Mouse (Mus musculus) forebrain, embryonic 13.5 days (tissue): ENCODE data around the gene Limd2. TPM values are rescaled to one million over a fixed set of nuclear protein-coding genes. Genes with fewer than 3 reads are reported as not detected.

ENCODE experiments used
- polyA plus RNA-seq: library from polyadenylated mRNA; unstranded; fragments of >200 nt; fragmentation: Nextera tagmentation; extraction: Ambion mirVana; gene quantifications from 2 replicates; pipeline ENCODE4 v1.2.1, GENCODE M21; 2015

Limd2 gene
- polyA plus RNA-seq, 1 experiment from 2014 or later = 253 TPM

Other genes with a start within 250 kb of the Limd2 start
- 17.2 and 21.4 TPM in 2 replicates for gene Cyb561, start 207.5 kb downstream of the Limd2 start, polyA plus RNA-seq
- gene Ace, start 192.9 kb downstream of the Limd2 start, polyA plus RNA-seq = 0.57 and 0.97 TPM in 2 replicates
- not detected in 2 replicates for gene Ace3, start 166.2 kb downstream of the Limd2 start, polyA plus RNA-seq
- 0.40 and 0.54 TPM in 2 replicates for gene Kcnh6, start 152.7 kb downstream of the Limd2 start, polyA plus RNA-seq
- gene Dcaf7, start 124.0 kb downstream of the Limd2 start, polyA plus RNA-seq = 82.1 and 99.4 TPM in 2 replicates
- 8.9 and 9.6 TPM in 2 replicates for gene Taco1, start 94.8 kb downstream of the Limd2 start, polyA plus RNA-seq
- 9.5 and 11.9 TPM in 2 replicates for gene Map3k3, start 76.2 kb downstream of the Limd2 start, polyA plus RNA-seq
- gene Gm10840, start within 50 bp of the Limd2 start, polyA plus RNA-seq = not detected in 2 replicates
- gene Strada, start 41.3 kb upstream of the Limd2 start, polyA plus RNA-seq = 33.4 and 33.5 TPM in 2 replicates
- gene Ccdc47, start 55.5 kb upstream of the Limd2 start, polyA plus RNA-seq = 78.6 and 83.9 TPM in 2 replicates
- gene Ddx42, start 56.1 kb upstream of the Limd2 start, polyA plus RNA-seq = 93.0 and 102 TPM in 2 replicates
- gene Ftsj3, start 95.2 kb upstream of the Limd2 start, polyA plus RNA-seq = 46.4 and 52.7 TPM in 2 replicates
- 322 and 348 TPM in 2 replicates for gene Psmc5, start 95.3 kb upstream of the Limd2 start, polyA plus RNA-seq
- 14.2 and 14.3 TPM in 2 replicates for gene Smarcd2, start 112.1 kb upstream of the Limd2 start, polyA plus RNA-seq
- 0.10 and 0.14 TPM in 2 replicates for gene Tcam1, start 115.8 kb upstream of the Limd2 start, polyA plus RNA-seq
- gene Gh, start 141.0 kb upstream of the Limd2 start, polyA plus RNA-seq = not detected in 2 replicates
- gene Cd79b, start 153.9 kb upstream of the Limd2 start, polyA plus RNA-seq = 0.27 and 0.49 TPM in 2 replicates
- gene Scn4a, start 192.4 kb upstream of the Limd2 start, polyA plus RNA-seq = 0.04 TPM in 1 of 2 replicates, not detected in the other
- gene Prr29, start 204.6 kb upstream of the Limd2 start, polyA plus RNA-seq = not detected in 2 replicates
- gene Icam2, start 227.2 kb upstream of the Limd2 start, polyA plus RNA-seq = 10.3 and 11.6 TPM in 2 replicates